8 mouse cellular contexts compared by ENCODE assay signal in genomic region chr15:102028040-102028439, GRCm38 (mm10). TPM values are rescaled to one million over a fixed set of nuclear protein-coding genes. Genes with fewer than 3 reads are reported as not detected.
DNase-seq lines count a peak whose midpoint lies in the region; ATAC-seq and TF ChIP-seq lines count a peak whose summit lies in the region.

TSS of gene Krt18 (plus strand) at chr15:102028180.

- peak within 1 kb of the TSS; percentile 40 to 56 for H3K4me3 ChIP-seq in heart, embryonic 14.5 days (ENCODE audit: control insufficient read depth in 1 of 2, insufficient read depth in 1 of 2, low read depth in 1 of 2, low read length in 2 of 2)
- peak within 1 kb of the TSS; percentile 52 for H3K4me3 ChIP-seq in forebrain, embryonic 10.5 days
- H3K4me3 ChIP-seq in kidney, postnatal 0 days (replicated peaks; ENCODE audit: low read depth, low read length): peak within 1 kb of the TSS; percentile 43

- peaks cover 20 to 22% of the 10 kb centered on the region in 2 experiments for H3K4me1 ChIP-seq in heart, embryonic 14.5 days (ENCODE audit: control insufficient read depth in 2 of 2, insufficient read depth in 2 of 2, low read length in 2 of 2)
- peaks cover 34% of the 10 kb centered on the region for H3K4me1 ChIP-seq in forebrain, embryonic 10.5 days
- peaks cover 20% of the 10 kb centered on the region for H3K4me1 ChIP-seq in kidney, postnatal 0 days (replicated peaks; ENCODE audit: insufficient read depth, low read length)

- H3K9ac ChIP-seq in heart, embryonic 14.5 days (ENCODE audit: low read length): peak within 1 kb of the TSS; percentile 67
- peak within 1 kb of the TSS; percentile 69 for H3K9ac ChIP-seq in kidney, postnatal 0 days (ENCODE audit: low read depth, low read length)

- no peaks in the 10 kb centered on the region for H3K9me3 ChIP-seq in heart, embryonic 14.5 days (ENCODE audit: control insufficient read depth, low read length)
- no peaks in the 10 kb centered on the region for H3K9me3 ChIP-seq in forebrain, embryonic 10.5 days
- no peaks in the 10 kb centered on the region for H3K9me3 ChIP-seq in kidney, postnatal 0 days (replicated peaks; ENCODE audit: low read length)

- peaks cover 6% of the 10 kb centered on the region; the same call in 1 of the 2 replicates for H3K36me3 ChIP-seq in heart, embryonic 14.5 days (ENCODE audit: control insufficient read depth, insufficient read depth, low read length)
- H3K36me3 ChIP-seq in forebrain, embryonic 10.5 days (replicated peaks): peaks cover 6% of the 10 kb centered on the region; the same call in 1 of the 2 replicates
- 0 out of 2 replicates have a peak, but pooled peaks cover 3% of the 10 kb centered on the region for H3K36me3 ChIP-seq in kidney, postnatal 0 days (ENCODE audit: insufficient read depth, low read length)

- H3K27me3 ChIP-seq in heart, embryonic 14.5 days (ENCODE audit: control insufficient read depth, insufficient read depth, low read length): no peaks in the 10 kb centered on the region
- H3K27me3 ChIP-seq in forebrain, embryonic 10.5 days (ENCODE audit: poor library complexity, severe bottlenecking): peaks cover 73% of the 10 kb centered on the region
- no peaks in the 10 kb centered on the region for H3K27me3 ChIP-seq in kidney, postnatal 0 days (ENCODE audit: insufficient read depth, low read length)

- 3% methylated on average over 28 of the region's 28 CpGs for WGBS in heart, embryonic 14.5 days
- WGBS in forebrain, embryonic 10.5 days: 3% methylated on average over 28 of the region's 28 CpGs
- 2% methylated on average over 28 of the region's 28 CpGs for WGBS in kidney, postnatal 0 days

- peak within 1 kb of the TSS; percentile 79 for H3K4me2 ChIP-seq in heart, embryonic 14.5 days (ENCODE audit: low read length)
- peak within 1 kb of the TSS; percentile 60 for H3K4me2 ChIP-seq in kidney, postnatal 0 days (ENCODE audit: low read length)

- DNase-seq in heart, adult 8-10 months (ENCODE audit: low spot score): no peak
- DNase-seq in forebrain, embryonic 10.5 days (ENCODE audit: extremely low spot score, low spot score): no peak
- DNase-seq in kidney, postnatal 0 days (ENCODE audit: low spot score): no peak
- peak; percentile 56 to 72 for DNase-seq in lung, postnatal 4 days
- DNase-seq in urinary bladder, adult 2 months (ENCODE audit: low spot score): peak; percentile 76
- DNase-seq in cerebellum, adult 11 months: no peak

- H3K27ac ChIP-seq in heart, embryonic 14.5 days (replicated peaks in 1 of 2; ENCODE audit: control insufficient read depth in 1 of 2, insufficient read depth in 1 of 2, low read depth in 2 of 2, low read length in 2 of 2): no peak within 1 kb of the TSS
- H3K27ac ChIP-seq in forebrain, embryonic 10.5 days: peak within 1 kb of the TSS; percentile 72
- H3K27ac ChIP-seq in kidney, postnatal 0 days: peak within 1 kb of the TSS; percentile 75

- ATAC-seq in heart, embryonic 14.5 days (ENCODE audit: insufficient number of reproducible peaks, insufficient read depth, low FRiP score, low read depth): 0 out of 2 replicates have a peak, but pooled peaks have one; percentile 7
- ATAC-seq in kidney, postnatal 0 days (replicated peaks; ENCODE audit: low FRiP score, low read depth): 0 out of 2 replicates have a peak, but pooled peaks have one; percentile 31
- no peak for ATAC-seq in cerebellum, adult (ENCODE audit: insufficient number of reproducible peaks, low FRiP score, low TSS enrichment)

- no peak for TF ChIP-seq CTCF in kidney, postnatal 0 days (IDR thresholded peaks at IDR 0.05; ENCODE audit: low read depth)

RNA-seq across cellular contexts. Expression of gene Krt18, which starts in this region (rescaled TPM):
- polyA plus RNA-seq in heart, embryonic 14.5 days (2014; fragmentation: Nextera tagmentation; extraction: Ambion mirVana): 15.4 and 20.6 TPM in 2 replicates
- total RNA-seq in heart, adult 8-10 months (2022): 1 to 10 TPM; 1.9 to 3.9 (median 2.5) TPM
- 34.4 and 37.1 TPM in 2 replicates for polyA plus RNA-seq in forebrain, embryonic 10.5 days (2016; fragmentation: Nextera tagmentation; extraction: Ambion mirVana)
- 252 and 256 TPM in 2 replicates for polyA plus RNA-seq in kidney, postnatal 0 days (2015; fragmentation: Nextera tagmentation; extraction: Ambion mirVana)
- 642 and 655 TPM in 2 replicates for polyA plus RNA-seq in urinary bladder, adult 2 months (2012; rRNA removed)

Comparison
In these comparisons a context has a peak if more than half of its experiments do, and no peak if none do; other contexts are left out.
1. H3K27ac ChIP-seq: peak in forebrain, embryonic 10.5 days (single experiment) and kidney, postnatal 0 days (single experiment); none in heart, embryonic 14.5 days (0 of 2).
2. DNase-seq: peak in lung, postnatal 4 days (2 of 2) and urinary bladder, adult 2 months (single experiment); none in heart, adult 8-10 months (single experiment), forebrain, embryonic 10.5 days (single experiment), kidney, postnatal 0 days (single experiment) and cerebellum, adult 11 months (single experiment).
3. Peak in every context shown above with its lines, with median percentiles within 50 percentile points of each other: H3K4me3 ChIP-seq.